Mouse (Mus musculus) bone marrow, adult 2 months (tissue): ENCODE data around the gene Ltc4s.

Experiments
- CTCF ChIP-seq: fragments of 200-500 bp; IDR thresholded peaks from 2 replicates; pipeline ENCODE4 v1.5.1; 2011; ENCODE audit warnings: low read length, control low read depth; ENCODE audit not compliant: control insufficient read depth, insufficient read depth
- POLR2A ChIP-seq: fragments of 200-500 bp; IDR thresholded peaks from 2 replicates; pipeline ENCODE4 v1.6.1; 2011; ENCODE audit warnings: low read depth, mild to moderate bottlenecking, control low read depth, low read length, borderline replicate concordance; ENCODE audit not compliant: control insufficient read depth

DNA sequence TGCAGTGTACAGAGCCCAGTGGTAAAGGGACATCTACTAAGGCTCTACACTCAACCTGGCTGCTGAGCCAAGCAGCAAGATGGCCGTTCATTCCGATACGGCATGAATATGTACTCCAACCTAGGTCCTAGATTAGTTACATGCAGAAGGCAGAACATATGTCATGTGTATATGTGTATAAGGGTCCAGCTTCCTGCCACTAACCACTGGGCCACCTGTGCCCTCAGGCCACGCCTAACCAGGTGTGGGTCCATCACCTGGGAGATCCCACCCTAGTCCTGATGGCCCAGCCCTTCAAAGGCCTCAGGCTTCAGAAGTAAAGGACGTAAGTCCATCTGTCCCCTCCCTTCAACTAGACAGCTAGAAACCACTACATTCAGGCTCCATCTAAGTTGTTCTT lies 30.4 kb downstream of the Ltc4s start:
- TF ChIP-seq POLR2A (no peak), CTCF (no peak)
